Mouse (Mus musculus) MN1 (cell line): ENCODE results near the gene Vipr1.

Source experiments
- DNase-seq: peaks from one replicate; pipeline ENCODE4 v3.0.0-alpha.2; 2016; ENCODE audit warnings: low spot score

Vipr1 gene

DNA sequence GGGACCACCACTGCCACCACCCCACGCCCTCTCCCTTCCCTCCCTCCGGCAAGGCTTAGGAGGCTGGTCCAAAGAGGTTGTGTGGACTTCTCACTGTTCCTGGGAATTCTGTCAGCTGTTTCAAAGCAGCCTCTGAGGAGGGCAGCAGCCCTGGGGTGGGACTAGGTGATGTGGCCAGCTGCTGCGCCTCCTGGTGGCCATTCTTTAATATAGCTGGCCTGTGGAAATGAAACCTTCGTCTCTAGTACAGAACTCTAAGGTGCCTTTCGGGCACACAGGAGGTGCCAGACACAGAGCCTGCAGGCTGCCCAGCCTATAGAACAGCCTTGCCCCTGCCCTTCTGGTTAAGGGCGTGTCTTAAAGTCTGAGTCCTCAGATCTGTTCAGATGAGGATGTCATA is 37.0 kb downstream of the Vipr1 start:
- peak; percentile 47 for DNase-seq

DNA sequence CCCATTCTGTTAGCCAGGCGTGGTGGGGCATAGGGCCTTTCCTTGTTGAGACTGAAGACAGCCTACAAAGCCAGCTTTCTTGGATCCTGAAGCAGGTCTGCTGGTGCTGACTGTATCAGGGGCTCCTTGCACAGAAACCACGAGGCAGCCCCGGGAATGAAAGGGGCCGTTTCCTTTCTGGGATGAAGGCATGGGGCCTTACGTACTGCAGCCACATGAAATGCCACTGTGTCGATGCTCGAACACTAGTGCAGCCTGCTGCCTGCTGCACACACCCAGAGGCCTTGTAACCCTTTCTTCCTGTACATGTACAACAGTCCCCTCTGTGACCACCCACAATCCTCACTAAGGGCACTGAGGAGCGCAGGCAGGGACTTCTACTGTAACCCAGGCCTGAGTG is 38.7 kb downstream of the Vipr1 start:
- DNase-seq = no peak

DNA sequence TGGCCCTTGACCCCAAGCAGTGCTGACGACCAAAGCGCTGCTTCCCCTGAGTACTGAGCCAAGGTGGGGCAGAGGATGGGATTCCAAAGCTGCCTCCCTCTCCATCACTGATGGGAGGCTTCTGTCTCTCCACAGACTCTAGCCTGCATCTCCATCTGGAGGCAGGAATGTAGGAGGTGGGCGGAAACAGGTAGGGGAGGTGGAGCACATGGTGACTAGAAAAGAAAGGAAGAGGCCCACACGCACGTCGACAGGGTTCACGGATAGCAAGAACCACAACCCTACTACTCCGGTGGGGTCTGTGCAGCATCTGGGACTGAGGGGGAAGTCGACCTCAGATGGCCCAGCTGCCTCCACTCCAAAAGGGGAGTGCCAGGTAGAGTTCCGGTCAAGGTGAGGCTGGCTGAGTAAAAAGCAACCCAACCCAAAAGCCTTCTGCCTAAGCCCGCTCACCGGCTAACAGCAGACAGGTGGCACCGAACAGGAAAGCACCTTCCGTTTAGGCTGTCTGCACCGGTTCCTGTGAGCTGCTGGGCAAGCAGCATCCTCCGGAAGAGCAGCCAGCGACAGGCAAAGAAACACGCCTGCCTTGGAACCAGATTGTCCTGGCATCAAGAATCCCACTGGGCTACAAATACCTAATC is 39.6 kb downstream of the Vipr1 start:
- DNase-seq = no peak

DNA sequence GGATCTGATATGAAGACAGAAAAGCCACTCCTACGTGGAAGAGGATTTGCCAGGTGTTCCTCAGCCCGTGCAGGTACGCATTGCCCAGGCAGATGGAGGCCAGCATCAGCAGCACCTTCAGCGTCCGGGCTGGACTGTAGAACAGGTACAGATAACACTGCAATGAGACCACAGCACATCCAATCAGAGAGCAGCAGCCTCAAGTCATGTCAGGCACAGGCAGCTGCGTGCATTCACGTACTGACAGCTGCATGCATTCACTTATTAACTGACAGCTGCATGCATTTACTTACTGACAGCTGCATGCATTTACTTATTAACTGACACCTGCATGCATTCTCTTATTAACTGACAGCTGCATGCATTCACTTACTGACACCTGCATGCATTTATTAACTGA is 42.2 kb downstream of the Vipr1 start:
- DNase-seq = no peak

DNA sequence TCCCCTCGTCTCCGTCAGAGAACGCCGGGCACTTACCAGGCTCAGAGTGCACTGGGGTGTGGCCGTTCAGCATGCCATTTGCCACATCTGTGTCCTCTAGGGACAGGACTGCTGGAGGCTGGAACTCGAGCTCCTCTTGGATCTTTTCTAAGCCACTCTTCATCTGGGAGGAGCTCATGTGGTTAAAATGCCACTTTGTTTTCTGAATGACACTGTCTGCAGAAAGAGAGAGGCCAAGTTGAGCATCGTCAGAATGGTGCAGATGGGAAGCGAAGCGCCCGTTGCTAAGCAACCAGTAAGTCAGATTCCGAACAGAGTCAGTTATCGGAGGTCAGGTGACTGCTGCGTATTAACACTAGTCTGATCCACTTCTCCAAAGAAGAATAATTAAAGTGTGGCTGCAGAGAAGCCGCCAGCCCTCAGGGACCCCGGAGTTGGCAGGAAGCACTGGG is 47.7 kb downstream of the Vipr1 start:
- DNase-seq = no peak

DNA sequence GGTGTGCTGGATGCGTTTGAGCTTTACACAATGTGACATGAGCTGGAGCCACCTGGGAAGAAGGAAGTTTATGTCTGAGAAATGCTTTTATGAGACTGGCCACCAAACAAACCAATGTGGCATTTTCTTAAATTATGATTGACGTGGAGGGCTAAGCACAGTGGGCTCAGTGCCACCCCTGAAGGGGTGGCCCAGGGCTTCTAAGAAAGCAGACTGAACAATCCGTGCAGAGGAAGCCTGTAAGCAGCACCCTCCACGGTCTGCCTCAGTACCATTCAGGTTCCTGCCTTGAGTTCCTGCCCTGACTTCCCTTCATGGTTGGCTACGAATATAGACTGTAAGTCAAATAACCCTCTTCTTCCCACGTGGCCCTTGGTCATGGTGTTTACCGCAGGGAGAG is 48.2 kb downstream of the Vipr1 start:
- DNase-seq = no peak

DNA sequence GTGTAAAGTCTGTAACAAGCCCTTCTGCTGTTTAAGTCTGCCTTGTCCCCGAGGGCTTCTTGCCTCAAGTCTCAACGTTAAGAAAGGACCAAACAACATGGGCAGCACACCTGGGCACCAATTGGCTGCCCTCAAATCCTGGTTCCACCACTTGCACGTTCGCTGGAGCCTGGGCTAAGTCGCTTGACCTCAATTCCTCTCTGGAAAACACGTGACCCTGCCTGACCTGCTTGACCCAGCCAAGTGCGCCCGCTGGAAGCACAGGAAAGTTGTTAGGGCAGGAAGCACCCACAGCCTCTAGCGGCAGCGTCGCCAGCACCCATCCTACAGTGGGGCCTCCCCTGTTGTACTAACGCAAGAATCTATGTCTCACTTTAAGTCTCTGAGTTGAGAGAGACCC is 52.2 kb downstream of the Vipr1 start:
- DNase-seq = no peak

DNA sequence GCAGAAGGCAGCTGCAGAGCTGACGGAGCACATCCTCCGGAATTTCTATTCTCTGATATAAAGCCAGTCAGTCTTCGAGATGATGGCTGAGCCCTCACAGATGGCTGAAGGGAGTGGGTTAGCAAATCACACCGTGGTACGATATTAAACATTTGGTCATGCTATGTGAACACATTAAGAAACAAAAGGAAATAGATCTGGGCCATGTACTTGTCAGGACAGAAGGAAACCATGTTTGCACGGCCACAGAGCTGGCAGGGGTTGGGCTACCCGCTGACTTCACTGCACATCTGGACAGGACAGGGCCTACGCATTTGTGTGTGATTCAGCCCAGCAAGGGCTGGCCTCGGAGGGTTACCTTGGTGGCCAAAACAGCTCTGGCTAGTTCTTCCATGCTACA is 54.1 kb downstream of the Vipr1 start:
- no peak for DNase-seq

DNA sequence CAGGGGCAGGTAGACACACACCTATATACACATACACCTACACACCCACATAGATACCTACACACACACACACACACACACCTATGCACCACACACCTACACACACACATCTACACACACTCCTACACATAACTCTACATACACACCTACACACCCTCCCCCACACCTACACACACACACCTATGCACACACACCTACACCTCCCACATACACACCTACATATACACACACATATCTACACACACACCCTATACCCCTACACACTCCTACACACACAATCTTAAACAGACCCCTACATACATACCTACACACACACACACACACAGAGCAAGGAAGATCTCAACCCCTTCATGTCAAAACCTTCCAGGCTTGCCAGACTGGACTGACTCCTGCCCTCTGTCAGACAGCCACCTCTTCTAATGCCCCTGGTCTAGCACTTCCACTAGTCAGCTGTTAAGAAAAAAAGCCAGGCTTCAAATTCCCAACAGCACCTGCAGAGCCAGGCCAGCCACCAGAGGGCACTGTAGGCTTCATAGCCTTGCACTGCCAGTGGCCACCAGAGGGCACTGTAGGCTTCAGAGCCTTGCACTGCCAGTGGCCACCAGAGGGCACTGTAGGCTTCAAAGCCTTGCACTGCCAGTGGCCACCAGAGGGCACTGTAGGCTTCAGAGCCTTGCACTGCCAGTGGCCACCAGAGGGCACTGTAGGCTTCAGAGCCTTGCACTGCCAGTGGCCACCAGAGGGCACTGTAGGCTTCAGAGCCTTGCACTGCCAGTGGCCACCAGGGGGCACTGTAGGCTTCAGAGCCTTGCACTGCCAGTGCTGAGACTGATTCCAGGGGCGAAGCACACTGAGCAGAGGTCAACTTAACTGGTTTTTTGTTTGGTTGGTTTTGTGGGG is 54.9 kb downstream of the Vipr1 start:
- peak; percentile 60 for DNase-seq

DNA sequence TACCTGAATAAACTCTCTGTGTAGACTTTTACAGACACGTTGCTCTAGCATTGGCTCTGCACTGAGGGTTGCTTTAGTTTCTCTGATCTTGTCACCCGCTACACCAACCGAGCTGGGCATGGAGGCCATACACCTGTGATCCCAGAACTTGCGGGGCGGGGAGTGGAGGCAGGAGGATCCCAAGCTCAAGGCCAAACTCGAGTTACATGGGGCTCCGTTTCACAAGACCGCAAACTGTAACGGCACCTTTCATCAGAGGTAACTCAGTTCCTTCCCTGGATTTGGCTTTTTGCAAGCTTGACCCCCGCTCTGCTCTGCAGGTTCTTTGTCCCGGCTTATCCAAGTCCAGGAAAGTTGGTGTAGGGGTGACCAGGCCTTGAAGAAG is 61.7 kb downstream of the Vipr1 start:
- DNase-seq = no peak

DNA sequence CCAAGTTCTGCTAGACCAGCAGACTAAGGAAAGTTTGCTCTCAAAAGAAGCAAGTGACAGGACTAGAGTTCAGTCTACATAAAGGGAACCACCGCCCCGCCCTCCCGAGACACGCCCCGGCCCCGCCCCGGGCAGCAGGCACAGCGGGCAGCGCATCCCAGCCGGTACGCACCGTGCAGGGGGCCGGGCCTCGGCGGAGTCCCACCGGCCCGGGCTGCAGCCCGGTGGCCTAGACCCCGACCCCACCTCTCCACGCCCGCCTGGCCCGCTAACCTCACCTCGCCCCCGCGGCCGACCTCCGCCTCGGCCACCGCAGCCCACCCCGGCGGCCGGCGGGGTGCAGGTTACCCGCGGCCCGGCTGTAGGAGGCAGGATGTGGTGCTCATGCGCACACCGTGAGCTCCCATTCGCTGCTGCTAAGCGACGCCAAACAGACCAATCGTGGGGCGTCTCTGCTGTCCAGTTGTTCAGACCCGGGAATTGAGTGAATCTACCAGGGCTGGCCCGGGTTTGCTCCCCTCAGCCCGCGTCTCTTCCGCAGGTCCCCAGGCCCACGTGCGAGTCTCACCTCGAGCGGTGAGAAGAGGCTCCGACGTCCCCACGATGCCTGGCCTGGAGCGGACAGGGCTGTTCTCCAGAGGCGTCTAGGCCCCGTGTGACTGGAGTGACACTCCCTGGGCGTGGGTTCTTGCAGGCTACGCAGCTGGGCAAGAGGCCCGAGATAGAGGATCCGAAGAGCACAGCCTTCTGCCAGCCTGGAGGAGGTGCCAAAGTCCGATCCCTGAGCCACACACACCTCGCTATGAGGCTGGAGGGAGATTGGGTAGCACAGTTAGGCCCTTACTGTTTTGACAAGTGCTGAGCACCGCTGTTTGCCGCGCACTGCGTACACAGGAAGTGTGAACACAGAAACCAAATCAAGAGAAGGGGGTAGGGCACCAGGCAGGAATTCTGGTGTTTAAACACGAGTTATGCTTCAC is 62.4 kb downstream of the Vipr1 start, which contains the start of gene Sec22c:
Gene Sec22c (minus strand): TSS at position 845 of the 980 bp plus-strand sequence.
- DNase-seq = peak; percentile 91

DNA sequence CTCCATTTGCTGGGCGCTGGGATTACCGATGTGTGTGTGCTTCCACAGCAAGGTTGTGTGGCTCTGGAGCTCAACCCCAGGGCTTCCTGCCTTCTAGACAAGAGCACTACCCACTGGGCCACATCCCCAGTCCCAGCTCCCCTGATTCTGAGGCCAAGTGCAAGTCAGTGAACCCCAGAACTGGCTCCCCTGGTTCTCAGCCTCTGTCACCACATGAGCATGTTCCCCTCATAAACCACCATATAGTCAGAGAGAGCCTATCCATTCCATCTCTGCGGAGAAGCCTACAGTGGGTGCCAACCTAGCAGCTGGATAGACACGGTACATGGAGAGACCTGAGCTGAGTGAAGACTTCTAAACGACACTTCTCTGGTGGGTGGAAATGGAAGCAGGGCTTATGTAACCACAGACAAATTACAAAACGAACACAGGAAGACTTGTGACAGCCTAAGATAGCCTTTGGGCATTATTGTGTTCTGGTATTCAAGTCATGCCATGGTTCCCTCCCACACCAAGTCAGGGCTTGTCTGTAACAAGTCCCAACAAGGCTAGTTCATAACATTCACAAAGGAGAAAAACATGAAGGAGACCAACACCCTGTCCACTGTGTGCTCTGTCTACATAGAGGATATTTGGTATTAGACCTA is 63.6 kb downstream of the Vipr1 start:
- no peak for DNase-seq

DNA sequence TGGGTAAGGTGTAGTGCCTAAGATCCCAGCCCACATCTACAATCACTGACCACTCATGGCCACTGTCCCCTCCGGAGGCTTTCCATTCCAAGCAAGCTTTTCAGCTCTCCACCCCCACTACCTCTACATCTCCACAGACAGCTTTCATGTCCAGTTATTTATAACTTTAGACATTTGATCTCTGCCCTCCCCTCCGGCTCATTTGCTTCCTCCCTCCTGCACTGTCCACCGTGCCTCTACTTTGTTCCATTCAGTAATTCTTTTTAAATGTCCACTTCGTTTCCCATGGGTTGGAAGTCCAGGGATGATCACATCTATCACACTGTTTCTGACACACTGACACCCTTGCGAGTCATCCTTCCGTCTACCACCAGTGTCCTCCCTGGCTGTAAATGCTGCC is 65.3 kb downstream of the Vipr1 start:
- DNase-seq = no peak

DNA sequence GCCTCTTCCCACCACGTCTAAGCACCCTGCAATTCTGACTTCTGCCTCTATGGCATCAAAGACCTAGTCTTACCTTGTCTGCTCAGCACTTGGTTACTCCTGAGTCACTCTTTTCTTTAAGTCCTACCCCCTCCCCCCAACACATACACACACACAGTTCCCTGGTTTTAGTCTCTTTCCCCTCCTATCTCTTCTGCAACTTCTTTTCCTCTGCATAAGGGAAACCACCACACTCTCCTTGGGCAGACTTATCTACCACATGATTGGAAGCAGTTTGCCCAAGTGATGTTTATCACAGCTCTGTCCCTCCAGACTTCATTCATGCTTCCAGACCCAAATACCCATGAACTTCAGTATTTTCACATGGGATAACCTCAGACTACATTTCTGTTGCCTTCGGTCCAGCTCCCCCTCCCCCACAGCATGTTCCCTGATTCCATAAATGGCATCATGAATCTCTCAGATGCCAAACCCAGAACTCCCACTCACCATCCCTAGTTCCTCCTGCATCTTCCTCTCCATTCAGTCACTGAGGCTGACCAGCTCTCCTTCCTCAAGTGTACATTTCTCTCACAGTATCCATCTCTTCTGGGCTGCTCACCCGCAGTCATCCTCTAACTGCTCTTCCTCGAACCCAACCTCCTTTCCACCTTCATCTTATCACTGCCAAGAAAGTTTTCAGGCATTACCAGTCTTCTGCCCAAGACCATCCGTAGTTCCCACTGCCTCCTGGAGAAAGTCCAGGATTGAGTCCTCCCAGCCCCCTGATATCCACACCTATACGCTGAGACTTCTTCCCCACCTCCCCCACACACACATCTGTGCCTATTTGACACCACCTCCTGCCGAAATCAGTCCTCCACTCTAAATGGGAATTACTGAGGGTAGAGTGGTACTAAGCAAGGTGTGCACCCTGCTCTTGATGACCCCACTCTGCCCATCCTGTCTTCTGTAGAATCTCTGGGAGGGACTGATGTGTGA is 66.3 kb downstream of the Vipr1 start:
- no peak for DNase-seq

DNA sequence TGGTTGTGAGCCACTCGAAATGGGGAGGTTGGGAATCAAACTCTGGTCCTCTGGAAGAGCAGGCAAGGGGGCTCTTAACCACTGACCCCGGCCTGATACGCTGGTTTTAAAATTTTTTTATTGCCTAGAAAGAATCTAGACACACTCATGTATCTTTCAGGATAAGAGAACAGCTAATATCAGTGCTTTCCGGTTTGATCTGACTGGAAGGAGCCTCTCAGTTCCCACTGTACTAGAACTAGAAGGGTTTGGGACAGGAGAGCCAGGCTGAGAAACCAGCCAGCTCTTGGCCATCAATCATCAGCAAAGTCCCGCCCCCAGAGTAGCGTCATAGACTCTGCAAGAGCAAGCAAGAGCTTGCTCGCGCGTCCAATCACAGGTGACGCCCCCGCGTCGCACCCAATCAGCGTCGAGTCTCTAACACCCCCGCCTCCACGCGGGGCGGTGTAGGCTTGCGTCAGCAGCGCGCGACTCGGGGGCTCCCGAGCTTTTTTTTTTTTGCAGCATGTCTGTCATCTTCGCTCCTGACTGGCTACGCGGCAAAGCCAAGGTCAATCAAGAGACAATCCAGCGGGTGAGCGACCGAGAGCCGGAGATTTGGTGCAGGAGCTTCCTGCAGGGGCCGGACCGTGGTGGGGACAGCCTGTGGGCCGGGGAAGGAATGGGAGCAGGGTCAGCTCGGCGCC is 67.5 kb downstream of the Vipr1 start, which contains the start of gene Ss18l2:
Gene Ss18l2 (plus strand): TSS at position 432 of the 686 bp plus-strand sequence.
- peak; percentile 99 for DNase-seq

DNA sequence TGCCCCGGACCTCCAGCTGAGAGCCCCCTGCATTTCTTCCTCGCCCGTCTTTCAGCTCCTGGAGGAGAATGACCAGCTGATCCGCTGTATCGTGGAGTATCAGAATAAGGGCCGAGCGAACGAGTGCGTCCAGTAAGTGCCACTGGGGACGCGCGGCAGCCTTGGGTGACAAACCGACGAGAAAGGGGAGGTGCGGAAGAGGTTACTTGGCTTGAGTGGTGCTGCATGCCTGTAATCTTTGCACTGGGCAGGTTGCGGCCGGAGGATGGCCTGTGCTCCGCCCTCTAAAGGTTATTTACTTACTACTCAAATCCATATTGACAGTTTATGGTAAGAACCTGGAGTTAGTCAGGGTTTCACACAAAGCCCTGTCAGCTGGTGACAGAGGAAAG is 68.1 kb downstream of the Vipr1 start:
- DNase-seq = peak; percentile 67

DNA sequence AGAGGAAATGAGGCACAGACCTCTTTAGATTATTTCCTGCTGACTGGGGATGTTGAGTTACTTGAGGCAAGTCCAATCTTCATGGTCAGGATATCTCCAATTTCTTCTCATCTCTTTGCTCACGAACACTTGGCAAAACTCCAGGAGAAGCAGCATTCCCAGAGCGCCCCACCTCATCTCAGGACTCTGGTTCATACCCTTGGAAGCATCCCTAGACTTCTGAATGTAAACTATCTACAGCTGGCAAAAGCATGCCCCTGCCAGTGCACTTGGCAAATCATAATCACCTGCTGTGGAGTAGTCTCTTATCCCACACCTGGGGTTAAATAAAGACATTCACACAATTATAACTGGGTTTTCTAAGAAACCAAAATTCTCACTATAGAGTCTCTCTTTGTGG is 74.5 kb downstream of the Vipr1 start:
- no peak for DNase-seq

DNA sequence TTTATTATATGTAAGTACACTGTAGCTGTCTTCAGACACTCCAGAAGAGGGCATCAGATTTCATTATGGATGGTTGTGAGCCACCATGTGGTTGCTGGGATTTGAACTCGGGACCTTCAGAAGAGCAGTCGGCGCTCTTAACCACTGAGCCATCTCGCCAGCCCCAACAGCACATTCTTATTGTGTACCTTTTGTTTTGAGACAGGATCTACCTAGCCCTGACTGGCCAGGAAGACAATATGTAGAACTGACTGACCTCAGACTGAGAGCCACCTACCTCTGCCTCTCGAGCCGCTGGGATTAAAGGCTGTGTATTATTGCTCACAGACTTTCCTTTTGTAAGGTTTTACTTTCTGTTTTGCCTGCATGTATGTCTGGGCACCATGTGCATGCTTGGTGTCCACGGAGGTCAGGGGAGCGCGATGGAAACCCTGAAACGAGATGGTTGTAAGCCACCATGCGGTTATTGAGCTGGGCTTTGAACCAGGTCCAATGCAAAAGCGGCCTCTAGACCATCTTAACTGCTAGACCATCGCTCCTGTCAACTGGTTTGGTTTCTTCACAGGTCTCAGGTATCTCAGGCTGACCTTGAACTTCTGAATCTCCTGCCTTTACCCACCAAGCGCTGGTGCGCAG is 75.7 kb downstream of the Vipr1 start:
- DNase-seq = no peak

DNA sequence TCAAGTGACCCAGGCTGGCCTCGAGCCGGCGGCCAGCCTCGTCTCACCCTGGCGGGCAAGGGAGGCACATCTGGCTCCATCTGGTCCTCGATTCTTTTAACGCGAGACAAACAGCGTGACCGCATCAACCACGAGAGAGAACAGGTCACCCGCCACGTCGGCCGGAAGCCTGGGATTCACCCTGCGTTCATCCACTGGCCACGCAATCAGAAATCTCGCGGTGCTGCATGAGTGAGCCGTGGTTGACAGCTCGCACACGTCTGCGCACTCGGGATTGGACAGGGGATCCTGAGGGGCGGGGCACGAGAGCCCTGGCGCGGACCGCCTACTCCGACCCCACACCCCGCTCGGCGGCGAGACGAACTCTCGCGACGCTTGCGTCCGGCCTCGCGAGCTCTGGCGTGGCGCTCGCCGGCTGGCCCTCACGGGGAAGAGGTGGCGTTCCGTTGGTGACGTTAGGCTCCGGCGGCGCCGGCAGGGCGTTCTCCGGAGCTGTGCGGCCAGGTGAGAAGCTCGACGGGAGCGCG is 76.3 kb downstream of the Vipr1 start, which contains the start of gene Nktr:
Gene Nktr (plus strand): TSS at position 378 of the 527 bp plus-strand sequence.
- peak; percentile 98 for DNase-seq
